Mouse (Mus musculus): ENCODE data around the gene Manbal. TPM values are rescaled to one million over a fixed set of nuclear protein-coding genes. Genes with fewer than 3 reads are reported as not detected.

The Manbal gene
- polyA plus RNA-seq, 1 experiment from 2014 or later, result 47.8 TPM

- H3K9me3 ChIP-seq (ENCODE audit: control insufficient read depth, low read length), result no peaks in the 10 kb centered on the region
- 92% methylated on average over 13 of the region's 13 CpGs for WGBS
- H3K9ac ChIP-seq (replicated peaks; ENCODE audit: low read length), result no peak overlapping the region
- no peak overlapping the region for H3K4me2 ChIP-seq (ENCODE audit: low read length)
- no peaks in the 10 kb centered on the region for H3K27me3 ChIP-seq (ENCODE audit: control insufficient read depth, insufficient read depth, low read length)
- peaks cover 21% of the 10 kb centered on the region for H3K36me3 ChIP-seq (ENCODE audit: control insufficient read depth, insufficient read depth, low read length)
- peaks cover 48% of the 10 kb centered on the region for H3K4me1 ChIP-seq (ENCODE audit: control insufficient read depth, insufficient read depth, low read length)
- peak overlapping the region; percentile 3; the same call in 1 of the 2 replicates for H3K27ac ChIP-seq (replicated peaks; ENCODE audit: low read depth, low read length)
- no peak overlapping the region for H3K4me3 ChIP-seq (replicated peaks; ENCODE audit: low read depth, low read length)
- DNase-seq, result no peak
- ATAC-seq (ENCODE audit: low FRiP score, low TSS enrichment), result no peak
Measured at GRCm38 (mm10) chr2:157428351-157429139, 61.2 kb downstream of the Manbal start.

DNA sequence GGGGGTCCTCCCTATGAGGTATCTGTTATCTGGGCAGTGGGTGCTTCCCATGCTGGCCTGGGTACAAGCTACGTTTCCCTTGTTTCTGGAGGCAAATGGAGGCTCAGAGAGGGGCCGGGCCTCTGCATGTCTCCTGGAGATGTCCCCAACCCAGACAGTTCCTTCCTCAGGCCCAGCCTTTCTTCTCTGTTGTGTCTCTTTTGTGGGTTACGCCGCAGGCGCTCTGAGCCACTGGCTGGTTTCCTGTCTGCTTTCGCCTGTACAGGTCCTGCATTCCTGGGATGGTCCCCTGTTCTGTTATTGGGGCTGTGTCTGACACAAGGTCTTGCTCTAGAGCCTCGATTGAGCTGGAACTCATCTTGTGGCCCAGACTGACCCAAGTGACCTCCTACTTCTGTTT, 62.3 kb downstream of the Manbal start:
- Histone ChIP-seq H3K9me3 (ENCODE audit: control insufficient read depth, low read length) (no peaks in the 10 kb centered on the region), H3K4me2 (ENCODE audit: low read length) (no peak overlapping the region), H3K9ac (replicated peaks; ENCODE audit: low read length) (no peak overlapping the region), H3K27me3 (ENCODE audit: control insufficient read depth, insufficient read depth, low read length) (no peaks in the 10 kb centered on the region), H3K4me1 (ENCODE audit: control insufficient read depth, insufficient read depth, low read length) (peaks cover 46% of the 10 kb centered on the region), H3K4me3 (replicated peaks; ENCODE audit: low read depth, low read length) (no peak overlapping the region), H3K36me3 (ENCODE audit: control insufficient read depth, insufficient read depth, low read length) (peaks cover 25% of the 10 kb centered on the region), H3K27ac (replicated peaks; ENCODE audit: low read depth, low read length) (no peak overlapping the region)
- ATAC-seq (ENCODE audit: low FRiP score, low TSS enrichment) (no peak), DNase-seq (no peak)
- WGBS, result 87% methylated on average over 7 of the region's 7 CpGs

DNA sequence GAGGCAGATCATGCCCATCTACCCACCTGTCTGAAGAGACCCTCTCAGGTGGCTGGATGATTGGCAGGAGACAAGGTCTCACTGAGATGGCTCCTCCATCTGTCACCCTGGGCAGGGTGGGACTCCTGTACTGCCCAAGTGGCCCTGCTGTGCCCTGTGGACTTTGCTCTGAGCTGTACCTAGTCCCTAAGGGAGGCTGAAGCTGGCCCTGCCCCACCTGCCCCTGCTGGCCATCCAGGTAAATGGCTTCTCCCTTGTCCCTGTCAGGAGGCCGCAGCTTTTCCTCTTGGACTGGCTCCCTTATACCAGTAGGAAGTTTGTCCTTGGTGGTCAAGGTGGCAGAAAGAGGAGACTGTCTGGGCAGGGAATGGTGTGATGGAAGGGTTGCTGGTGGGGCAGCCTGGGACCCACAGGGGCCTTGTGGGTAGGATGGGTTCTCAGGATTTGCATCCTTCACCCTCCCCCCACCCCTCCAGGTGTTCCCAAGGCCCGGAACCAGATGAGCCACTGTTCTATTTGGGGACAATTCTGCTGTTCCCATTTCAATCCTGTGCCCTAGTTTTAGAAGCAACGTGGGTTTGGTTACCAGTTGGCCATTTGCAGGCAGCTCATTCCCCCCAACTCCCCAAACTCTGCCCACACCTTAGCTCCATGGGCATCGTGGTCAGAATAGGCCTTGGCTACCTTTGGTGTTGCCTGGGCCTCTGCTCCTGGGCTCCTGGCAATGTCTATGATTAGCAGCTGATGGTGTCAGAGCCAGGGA, 63.5 kb downstream of the Manbal start:
- H3K36me3 ChIP-seq (ENCODE audit: control insufficient read depth, insufficient read depth, low read length), result peaks cover 30% of the 10 kb centered on the region
- H3K4me1 ChIP-seq (ENCODE audit: control insufficient read depth, insufficient read depth, low read length), result peaks cover 34% of the 10 kb centered on the region
- H3K4me3 ChIP-seq (replicated peaks; ENCODE audit: low read depth, low read length), result no peak overlapping the region
- no peak overlapping the region for H3K4me2 ChIP-seq (ENCODE audit: low read length)
- H3K9me3 ChIP-seq (ENCODE audit: control insufficient read depth, low read length), result no peaks in the 10 kb centered on the region
- no peaks in the 10 kb centered on the region for H3K27me3 ChIP-seq (ENCODE audit: control insufficient read depth, insufficient read depth, low read length)
- no peak for DNase-seq
- WGBS, result 84% methylated on average over 4 of the region's 4 CpGs
- no peak for ATAC-seq (ENCODE audit: low FRiP score, low TSS enrichment)
- no peak overlapping the region; the same call in 1 of the 2 replicates for H3K9ac ChIP-seq (replicated peaks; ENCODE audit: low read length)
- no peak overlapping the region for H3K27ac ChIP-seq (replicated peaks; ENCODE audit: low read depth, low read length)

DNA sequence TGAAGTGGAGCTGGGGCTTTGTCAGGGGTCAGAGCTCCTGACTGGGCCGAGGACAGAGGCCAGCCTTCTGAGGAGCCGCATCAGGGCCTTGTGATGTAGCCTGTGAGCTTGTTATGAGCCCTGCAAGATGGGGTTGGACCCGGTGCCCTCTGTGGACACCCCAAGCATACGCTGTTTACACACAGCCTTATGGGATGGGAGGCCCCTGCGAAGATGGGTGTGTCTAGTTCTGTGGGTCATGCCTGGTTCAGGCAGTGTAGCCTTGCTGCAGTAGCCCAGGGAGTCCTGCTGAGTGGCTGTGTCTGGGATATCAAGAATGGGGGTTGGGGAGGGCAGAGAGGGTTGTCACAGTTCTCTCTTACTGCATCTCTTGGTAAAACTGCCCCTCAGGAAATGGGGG, 64.5 kb downstream of the Manbal start:
- 0 out of 2 replicates have a peak overlapping the region, but pooled peaks have one; percentile 6 for H3K9ac ChIP-seq (replicated peaks; ENCODE audit: low read length)
- no peaks in the 10 kb centered on the region for H3K9me3 ChIP-seq (ENCODE audit: control insufficient read depth, low read length)

DNA sequence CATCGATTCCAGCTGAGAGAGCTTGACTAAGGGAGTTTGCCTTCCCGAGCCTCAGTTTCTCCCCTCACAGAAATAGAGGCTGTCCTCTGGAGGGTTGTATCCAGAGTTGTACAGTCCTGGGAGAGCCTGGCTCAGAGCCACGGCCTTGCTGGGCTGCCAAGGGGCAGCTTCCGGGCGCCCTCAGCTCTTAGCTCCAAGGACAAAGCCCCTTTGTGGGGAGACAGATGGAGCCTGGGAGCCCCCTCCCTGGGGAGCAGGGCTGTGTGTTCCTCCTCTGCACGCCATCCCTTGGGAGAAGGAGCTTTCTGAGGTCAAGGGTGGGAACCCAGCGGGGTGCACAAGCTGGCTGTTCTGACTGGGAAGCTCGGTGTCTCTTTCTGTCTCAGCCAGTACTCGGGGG, 65.1 kb downstream of the Manbal start:
- Histone ChIP-seq H3K9ac (replicated peaks; ENCODE audit: low read length) (no peak overlapping the region), H3K36me3 (ENCODE audit: control insufficient read depth, insufficient read depth, low read length) (peaks cover 38% of the 10 kb centered on the region), H3K27me3 (ENCODE audit: control insufficient read depth, insufficient read depth, low read length) (no peaks in the 10 kb centered on the region), H3K4me3 (replicated peaks; ENCODE audit: low read depth, low read length) (no peak overlapping the region), H3K4me1 (ENCODE audit: control insufficient read depth, insufficient read depth, low read length) (peaks cover 21% of the 10 kb centered on the region), H3K4me2 (ENCODE audit: low read length) (no peak overlapping the region), H3K27ac (replicated peaks; ENCODE audit: low read depth, low read length) (peak overlapping the region; percentile 60), H3K9me3 (ENCODE audit: control insufficient read depth, low read length) (no peaks in the 10 kb centered on the region)
- ATAC-seq (ENCODE audit: low FRiP score, low TSS enrichment) (no peak; the same call in 1 of the 2 replicates), DNase-seq (peak; percentile 77)
- 55% methylated on average over 9 of the region's 9 CpGs for WGBS

More for the DNA sequence above, 64.5 kb downstream of the Manbal start:
- H3K27me3 ChIP-seq (ENCODE audit: control insufficient read depth, insufficient read depth, low read length), result no peaks in the 10 kb centered on the region
- peak overlapping the region; percentile 60 for H3K27ac ChIP-seq (replicated peaks; ENCODE audit: low read depth, low read length)
- ATAC-seq (ENCODE audit: low FRiP score, low TSS enrichment) (no peak), DNase-seq (no peak)
- H3K4me2 ChIP-seq (ENCODE audit: low read length), result no peak overlapping the region
- H3K36me3 ChIP-seq (ENCODE audit: control insufficient read depth, insufficient read depth, low read length), result peaks cover 33% of the 10 kb centered on the region
- H3K4me3 ChIP-seq (replicated peaks; ENCODE audit: low read depth, low read length), result no peak overlapping the region
- peaks cover 26% of the 10 kb centered on the region for H3K4me1 ChIP-seq (ENCODE audit: control insufficient read depth, insufficient read depth, low read length)
- 74% methylated on average over 5 of the region's 5 CpGs for WGBS

GRCm38 (mm10) chr2:157434041-157434440, 66.6 kb downstream of the Manbal start:
- 47% methylated on average over 9 of the region's 9 CpGs for WGBS
- peaks cover 29% of the 10 kb centered on the region for H3K36me3 ChIP-seq (ENCODE audit: control insufficient read depth, insufficient read depth, low read length)
- no peaks in the 10 kb centered on the region for H3K9me3 ChIP-seq (ENCODE audit: control insufficient read depth, low read length)
- DNase-seq (no peak), ATAC-seq (ENCODE audit: low FRiP score, low TSS enrichment) (no peak)
- H3K27ac ChIP-seq (replicated peaks; ENCODE audit: low read depth, low read length), result peak overlapping the region; percentile 60
- no peak overlapping the region for H3K4me3 ChIP-seq (replicated peaks; ENCODE audit: low read depth, low read length)
- no peak overlapping the region for H3K4me2 ChIP-seq (ENCODE audit: low read length)
- no peak overlapping the region; the same call in 1 of the 2 replicates for H3K9ac ChIP-seq (replicated peaks; ENCODE audit: low read length)
- no peaks in the 10 kb centered on the region for H3K27me3 ChIP-seq (ENCODE audit: control insufficient read depth, insufficient read depth, low read length)
- H3K4me1 ChIP-seq (ENCODE audit: control insufficient read depth, insufficient read depth, low read length), result peaks cover 18% of the 10 kb centered on the region

GRCm38 (mm10) chr2:157434497-157434896, 67.1 kb downstream of the Manbal start:
- 17% methylated on average over 6 of the region's 6 CpGs for WGBS
- H3K4me3 ChIP-seq (replicated peaks; ENCODE audit: low read depth, low read length), result no peak overlapping the region
- H3K4me2 ChIP-seq (ENCODE audit: low read length), result no peak overlapping the region
- no peaks in the 10 kb centered on the region for H3K27me3 ChIP-seq (ENCODE audit: control insufficient read depth, insufficient read depth, low read length)
- H3K9ac ChIP-seq (replicated peaks; ENCODE audit: low read length), result no peak overlapping the region
- H3K27ac ChIP-seq (replicated peaks; ENCODE audit: low read depth, low read length), result peak overlapping the region; percentile 60
- peak; percentile 68 for DNase-seq
- no peaks in the 10 kb centered on the region for H3K9me3 ChIP-seq (ENCODE audit: control insufficient read depth, low read length)
- peaks cover 31% of the 10 kb centered on the region for H3K36me3 ChIP-seq (ENCODE audit: control insufficient read depth, insufficient read depth, low read length)
- peak; percentile 46; the same call in 1 of the 2 replicates for ATAC-seq (ENCODE audit: low FRiP score, low TSS enrichment)
- peaks cover 18% of the 10 kb centered on the region for H3K4me1 ChIP-seq (ENCODE audit: control insufficient read depth, insufficient read depth, low read length)

GRCm38 (mm10) chr2:157436496-157436895, 69.1 kb downstream of the Manbal start:
- H3K27ac ChIP-seq (replicated peaks; ENCODE audit: low read depth, low read length), result no peak overlapping the region
- no peak overlapping the region for H3K4me3 ChIP-seq (replicated peaks; ENCODE audit: low read depth, low read length)
- H3K27me3 ChIP-seq (ENCODE audit: control insufficient read depth, insufficient read depth, low read length), result no peaks in the 10 kb centered on the region
- H3K4me2 ChIP-seq (ENCODE audit: low read length), result no peak overlapping the region
- DNase-seq, result no peak
- H3K9me3 ChIP-seq (ENCODE audit: control insufficient read depth, low read length), result peaks cover 3% of the 10 kb centered on the region; the same call in 1 of the 2 replicates
- peaks cover 49% of the 10 kb centered on the region for H3K36me3 ChIP-seq (ENCODE audit: control insufficient read depth, insufficient read depth, low read length)
- ATAC-seq (ENCODE audit: low FRiP score, low TSS enrichment), result no peak
- 83% methylated on average over 11 of the region's 11 CpGs for WGBS
- no peak overlapping the region for H3K9ac ChIP-seq (replicated peaks; ENCODE audit: low read length)
- H3K4me1 ChIP-seq (ENCODE audit: control insufficient read depth, insufficient read depth, low read length), result peaks cover 14% of the 10 kb centered on the region

All from midbrain, embryonic 14.5 days (tissue).